Mouse (Mus musculus): ENCODE results near the gene Bbs9.

The Bbs9 gene

GRCm38 (mm10) chr9:22537767-22538373, 62.4 kb downstream of the Bbs9 start:
- no peak for DNase-seq

- DNase-seq: no peak
Measured at GRCm38 (mm10) chr9:22539546-22539945, 64.0 kb downstream of the Bbs9 start.

DNA sequence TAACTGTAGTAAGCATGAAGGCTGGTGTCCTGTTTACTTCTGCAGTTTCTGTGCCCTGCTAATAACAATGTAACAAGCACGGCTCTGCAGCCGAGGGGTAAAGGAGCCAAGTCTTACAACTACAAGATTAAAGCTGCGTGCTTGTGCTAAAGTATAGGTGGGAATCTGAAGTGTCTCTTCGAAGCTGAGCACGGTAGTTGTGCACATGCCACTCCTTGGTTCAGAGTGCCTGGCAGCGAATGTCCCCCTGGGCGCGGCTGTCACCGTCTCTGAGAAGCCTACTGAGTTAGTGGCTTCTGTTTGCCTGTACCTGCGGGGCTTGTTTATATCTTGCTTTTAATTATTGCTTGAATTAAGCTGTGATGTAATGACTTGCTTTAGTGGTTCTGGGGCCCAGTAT, 65.6 kb downstream of the Bbs9 start:
- DNase-seq: no peak

- no peak for DNase-seq
Measured at GRCm38 (mm10) chr9:22543467-22543866, 68.0 kb downstream of the Bbs9 start.

GRCm38 (mm10) chr9:22544349-22545341, 69.1 kb downstream of the Bbs9 start:
- DNase-seq: no peak

DNA sequence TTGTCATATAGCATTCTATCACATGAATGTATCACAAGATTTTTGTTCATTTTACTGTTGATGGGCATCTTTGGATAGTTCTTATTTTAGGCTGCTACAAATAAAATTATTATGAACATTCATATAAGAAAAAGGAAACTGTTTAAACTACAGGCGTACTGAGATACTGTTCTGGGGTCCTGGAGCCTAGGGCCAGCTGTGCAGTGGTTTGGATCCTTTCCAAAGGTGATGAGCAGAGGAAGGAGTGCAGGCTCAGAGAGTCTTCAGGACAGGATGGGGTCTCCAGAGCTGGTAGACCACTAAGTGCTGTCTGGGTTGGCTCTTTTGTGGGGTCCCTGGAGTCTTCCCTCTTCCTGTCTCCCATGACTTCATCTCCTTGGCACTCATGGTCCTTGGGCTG, 75.8 kb downstream of the Bbs9 start:
- no peak for DNase-seq

DNA sequence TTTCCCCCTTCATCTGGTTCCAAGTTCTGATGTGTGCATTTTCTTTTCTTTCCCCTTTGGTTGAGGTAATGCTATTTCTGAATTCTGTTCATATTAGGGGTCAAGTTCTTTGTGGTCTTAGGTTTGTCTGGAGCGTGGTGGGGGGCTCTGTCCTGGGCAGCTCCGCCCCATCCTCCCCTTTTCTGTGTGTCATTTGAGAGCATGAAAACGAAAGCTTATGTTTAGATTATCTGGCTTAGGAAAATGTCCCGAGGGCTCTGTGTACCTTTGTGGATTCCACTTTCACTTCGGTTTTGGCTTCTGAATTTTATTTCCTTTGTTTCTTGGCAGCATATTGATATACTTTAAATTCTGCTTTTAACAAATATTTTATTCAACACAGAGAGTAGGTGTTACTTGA, 80.6 kb downstream of the Bbs9 start:
- no peak for DNase-seq

- DNase-seq: peak; percentile 81
Measured at GRCm38 (mm10) chr9:22557467-22557866, 82.0 kb downstream of the Bbs9 start.

DNA sequence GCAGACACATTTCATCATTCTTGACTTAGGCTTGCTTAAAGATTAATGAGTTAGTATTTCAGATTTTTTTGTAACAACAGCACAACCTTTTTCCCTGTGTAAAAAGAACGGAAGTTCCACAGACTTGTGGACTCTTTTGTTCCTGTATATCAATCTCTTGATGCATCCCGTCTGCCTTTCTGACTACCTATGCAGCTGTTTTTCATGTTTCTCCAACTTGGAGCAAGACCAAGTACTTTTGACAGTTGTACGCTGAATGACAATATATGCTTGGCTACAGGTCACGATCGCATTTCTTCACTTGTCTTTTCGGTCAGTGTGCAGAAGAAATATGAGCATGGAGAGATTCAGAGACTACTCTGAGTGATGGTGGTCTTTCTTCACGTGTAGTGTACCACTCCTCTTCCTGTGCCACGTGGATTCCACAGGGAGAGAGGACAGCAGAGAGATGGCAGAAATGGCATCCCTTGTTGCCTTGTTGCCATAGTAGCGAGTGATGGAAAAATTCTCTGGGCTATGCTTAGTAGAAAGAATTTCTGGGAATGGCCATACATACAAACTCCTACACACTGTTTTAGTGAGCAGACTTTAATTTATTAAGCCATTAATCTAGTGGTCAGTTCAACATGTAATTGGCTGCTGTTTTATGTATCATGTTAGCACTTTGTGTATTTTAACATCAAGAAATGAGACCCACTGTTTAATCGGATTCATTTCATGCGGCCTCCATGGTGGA, 88.3 kb downstream of the Bbs9 start:
- DNase-seq: no peak

DNA sequence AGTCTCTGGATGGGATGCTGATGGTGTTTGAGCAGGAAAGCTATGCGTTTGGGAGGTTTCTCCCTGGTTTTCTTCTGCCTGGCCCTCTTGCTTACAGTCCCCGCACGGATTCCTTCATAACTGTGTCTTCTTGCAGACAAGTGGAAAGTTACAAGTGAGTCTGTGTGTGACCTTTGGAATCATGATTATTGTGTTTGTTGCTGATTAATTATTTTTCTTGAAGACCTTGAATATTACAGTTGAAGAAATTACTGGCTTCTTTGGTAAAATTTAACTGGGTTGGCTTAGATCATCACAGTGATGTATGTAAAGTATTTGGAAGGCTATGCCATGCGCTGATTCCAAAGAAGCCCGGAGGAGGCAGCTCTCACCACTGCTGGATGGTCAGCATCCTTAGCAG, 92.2 kb downstream of the Bbs9 start:
- DNase-seq: no peak

- no peak for DNase-seq
Measured at GRCm38 (mm10) chr9:22576426-22577139, 101.1 kb downstream of the Bbs9 start.

GRCm38 (mm10) chr9:22578266-22578665, 102.8 kb downstream of the Bbs9 start:
- DNase-seq: no peak

DNA sequence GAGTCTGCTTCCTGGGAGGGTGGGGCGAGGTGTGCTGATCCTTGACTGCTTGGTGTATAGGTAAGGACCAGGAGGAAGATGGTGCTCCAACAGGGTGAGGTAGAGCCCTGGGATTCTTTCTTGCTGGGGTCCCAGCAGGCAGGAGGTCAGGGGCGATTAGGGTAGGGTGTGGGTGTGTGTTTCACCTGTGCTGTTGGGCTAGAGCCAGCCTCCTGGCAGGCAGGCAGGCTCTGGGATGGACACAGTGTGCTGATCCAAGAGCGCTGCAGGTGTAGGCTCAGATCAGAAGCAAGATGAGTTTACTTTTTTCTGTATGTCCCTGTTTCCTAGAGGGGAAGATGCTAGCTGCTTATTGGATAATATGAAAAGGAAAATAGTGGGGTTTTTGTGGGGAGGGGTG, 108.7 kb downstream of the Bbs9 start:
- no peak for DNase-seq

DNA sequence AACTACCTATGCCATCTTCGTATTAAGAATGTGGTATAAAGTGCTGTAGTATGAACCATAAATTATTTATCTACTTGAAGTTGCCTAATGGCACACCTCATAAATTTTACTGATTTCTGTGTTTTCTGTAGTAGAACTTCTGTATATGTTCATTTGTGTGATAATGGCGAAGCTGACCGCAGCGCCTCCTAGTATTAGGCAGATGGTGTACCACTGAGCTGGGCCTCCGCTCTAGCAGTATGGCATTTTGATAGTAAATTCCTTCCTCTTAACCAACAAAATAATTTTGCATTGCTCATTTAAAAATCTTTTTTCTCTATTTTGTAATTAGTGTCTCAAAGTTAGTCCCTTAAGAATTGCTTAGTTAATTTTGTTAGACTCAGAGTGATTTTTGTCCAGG, 117.5 kb downstream of the Bbs9 start:
- DNase-seq: peak; percentile 50

GRCm38 (mm10) chr9:22596650-22597049, 121.1 kb downstream of the Bbs9 start:
- no peak for DNase-seq

DNA sequence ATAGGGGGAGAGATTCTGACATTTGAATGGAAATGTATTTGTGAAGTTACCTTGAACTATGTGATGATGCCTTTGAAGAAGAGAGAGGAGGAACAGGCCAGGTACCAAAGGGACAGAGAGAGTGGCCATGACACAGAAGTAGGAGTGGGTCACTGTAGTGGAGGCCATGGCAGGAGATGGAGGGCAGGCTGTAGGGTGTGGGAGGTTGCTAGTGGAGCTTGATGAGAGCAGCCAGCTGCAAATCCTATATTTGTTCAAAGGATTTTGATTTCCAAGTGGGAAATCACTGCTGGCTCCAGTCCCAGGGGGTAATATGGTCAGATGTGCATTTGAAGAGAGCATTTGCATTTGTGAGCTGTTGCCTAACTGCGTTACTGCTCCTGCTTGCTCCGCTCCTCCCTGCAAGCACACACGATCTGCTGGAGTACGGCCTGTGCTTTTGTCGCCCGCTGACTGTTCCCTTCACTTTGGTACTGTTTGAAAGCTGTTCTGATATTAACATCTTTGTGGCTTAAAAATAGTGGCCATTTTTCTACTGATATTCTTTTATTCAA, 137.8 kb downstream of the Bbs9 start:
- no peak for DNase-seq

- DNase-seq: no peak
Measured at GRCm38 (mm10) chr9:22619245-22619644, 143.7 kb downstream of the Bbs9 start.

GRCm38 (mm10) chr9:22624966-22625365, 149.5 kb downstream of the Bbs9 start:
- peak; percentile 53 for DNase-seq

GRCm38 (mm10) chr9:22626014-22626413, 150.5 kb downstream of the Bbs9 start:
- DNase-seq: no peak

DNA sequence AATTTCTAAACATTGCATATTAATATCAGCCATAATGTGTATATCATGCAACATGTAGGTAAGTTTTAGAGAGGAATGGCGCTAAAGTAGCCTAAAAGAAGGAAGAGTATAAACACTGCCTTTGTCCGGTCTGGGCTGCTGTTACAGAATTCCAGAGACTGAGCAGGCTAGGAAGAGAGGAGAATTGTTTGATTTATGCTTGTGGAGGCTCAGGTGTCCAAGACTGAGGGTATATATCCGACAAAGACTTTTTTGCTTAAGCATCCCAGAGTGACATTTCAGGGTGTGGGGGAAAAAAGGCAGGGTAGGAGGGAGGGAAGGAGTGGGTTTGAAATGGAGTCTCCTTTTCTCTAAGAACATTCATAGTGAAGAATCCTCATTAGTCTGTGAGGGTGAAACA, 152.4 kb downstream of the Bbs9 start:
- DNase-seq: no peak

DNA sequence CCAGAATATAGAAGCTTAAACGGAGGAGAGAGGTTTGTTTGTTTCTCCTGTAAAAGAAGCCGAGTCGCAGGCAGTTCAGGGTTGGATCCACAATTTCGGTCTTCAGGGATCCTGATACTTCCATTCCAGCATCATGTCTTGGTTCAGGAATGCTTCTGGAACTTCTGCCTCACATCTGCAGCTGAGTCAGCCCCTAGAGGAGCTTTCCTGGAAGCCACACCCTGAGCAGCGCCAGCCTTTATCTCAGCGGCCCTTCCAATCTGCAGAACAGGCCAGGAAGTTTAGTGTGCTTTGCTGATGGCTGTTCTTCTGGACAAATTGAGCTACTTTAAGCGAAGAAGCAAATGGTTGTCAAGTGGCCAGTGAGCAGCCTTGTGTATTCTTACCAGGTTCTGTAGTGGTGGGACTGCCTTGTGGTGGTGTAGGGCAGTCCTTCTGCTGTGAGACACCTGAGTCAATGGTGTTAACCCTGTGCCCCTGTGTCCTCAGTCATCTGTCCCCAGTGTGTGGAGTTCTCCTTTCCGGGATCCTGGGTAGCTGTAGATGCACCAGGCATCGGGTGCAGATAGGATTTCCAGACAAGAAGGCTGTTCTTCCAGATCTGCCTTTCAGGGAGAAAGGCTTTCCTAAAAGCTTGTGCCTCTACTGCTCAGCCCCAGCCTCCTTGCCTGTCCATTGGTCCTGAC, 157.4 kb downstream of the Bbs9 start:
- no peak for DNase-seq

- DNase-seq: no peak
Measured at GRCm38 (mm10) chr9:22638502-22638901, 163.0 kb downstream of the Bbs9 start.
